Mouse (Mus musculus): ENCODE data around the gene Pex14.

DNA sequence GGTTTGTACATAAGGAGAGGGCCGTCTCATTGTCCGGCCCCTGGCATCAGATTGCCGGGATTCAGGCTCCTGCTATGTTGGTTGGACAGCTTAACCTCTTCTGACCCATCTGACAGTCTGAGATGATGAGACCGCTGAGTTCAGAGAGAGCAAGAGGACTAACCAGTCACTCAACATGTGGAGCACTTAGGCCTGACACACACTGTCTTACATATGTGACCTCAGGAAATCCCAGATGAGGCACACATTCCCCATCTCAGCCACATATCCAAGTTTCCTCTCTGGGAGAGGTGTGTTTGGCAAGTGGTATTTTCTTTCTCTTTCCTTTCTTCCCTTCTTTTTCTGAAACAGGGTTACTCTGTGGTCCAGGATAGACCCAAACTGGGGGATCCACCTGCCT lies 45.5 kb upstream of the Pex14 start:
- TF ChIP-seq CTCF (IDR thresholded peaks at IDR 0.05): no peak
- TF ChIP-seq EP300 (IDR thresholded peaks at IDR 0.05): no peak

All from lung, postnatal 0 days (tissue).